Mouse (Mus musculus): ENCODE results near the gene Fam71a. TPM values are rescaled to one million over a fixed set of nuclear protein-coding genes. Genes with fewer than 3 reads are reported as not detected.

Fam71a gene
- polyA plus RNA-seq, 1 experiment from 2014 or later, result not detected

DNA sequence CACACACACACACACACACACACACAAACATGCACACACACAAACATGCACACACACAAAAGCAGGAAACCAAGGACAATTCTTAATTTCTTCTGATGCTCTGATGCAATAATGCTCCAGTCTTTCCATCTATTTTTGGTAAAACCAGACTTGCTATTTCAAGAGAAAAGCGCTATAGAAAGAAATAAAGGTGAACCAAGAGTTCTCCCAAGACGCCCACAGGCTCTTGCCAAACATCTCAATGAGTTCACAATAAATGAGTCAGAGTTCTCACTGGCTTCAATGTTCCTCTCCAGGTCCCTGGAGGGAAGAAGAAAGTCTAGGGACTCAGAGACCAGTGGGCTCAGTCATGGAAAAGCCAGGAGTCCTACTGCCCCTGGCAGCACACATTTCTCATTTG, 40.9 kb downstream of the Fam71a start:
- 0 out of 2 replicates have a peak, but pooled peaks have one; percentile 8 for ATAC-seq
- no peak overlapping the region for H3K27ac ChIP-seq (ENCODE audit: low read length)

DNA sequence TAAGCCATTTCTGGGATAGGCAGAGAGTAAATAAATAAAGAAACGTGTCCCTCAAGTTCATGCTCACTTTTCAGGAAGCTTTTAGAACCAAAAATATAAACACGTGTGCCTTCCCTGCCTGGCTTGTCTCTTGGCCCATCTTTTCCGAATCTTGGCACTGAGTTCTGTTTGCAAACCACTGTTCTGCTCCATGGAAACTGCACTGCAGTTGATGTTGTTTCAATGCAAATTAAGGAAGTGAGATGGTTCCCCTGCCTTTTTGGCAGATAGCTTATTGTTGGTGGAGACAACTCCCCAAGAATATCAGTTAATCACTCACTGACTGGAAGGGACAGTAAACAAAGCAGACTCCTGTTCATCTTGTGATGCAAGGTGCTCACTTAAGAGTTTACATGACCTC, 41.9 kb downstream of the Fam71a start:
- H3K4me1 ChIP-seq (ENCODE audit: insufficient read depth, low read depth, low read length), result no peaks in the 10 kb centered on the region
- H3K4me2 ChIP-seq (replicated peaks; ENCODE audit: low read depth, low read length), result no peak overlapping the region
- no peak overlapping the region for H3K9ac ChIP-seq (replicated peaks; ENCODE audit: low read depth)
- H3K27ac ChIP-seq (ENCODE audit: low read length), result no peak overlapping the region
- H3K4me3 ChIP-seq (ENCODE audit: low read depth, low read length), result no peak overlapping the region
- DNase-seq (ENCODE audit: low spot score) (peak; percentile 44), ATAC-seq (0 out of 2 replicates have a peak, but pooled peaks have one; percentile 18)
- H3K36me3 ChIP-seq (ENCODE audit: insufficient read depth, low read length), result no peaks in the 10 kb centered on the region
- no peak for TF ChIP-seq EP300 (IDR thresholded peaks at IDR 0.05)
- no peak for TF ChIP-seq CTCF (IDR thresholded peaks at IDR 0.05)
- WGBS, result 29% methylated on average over 3 of the region's 3 CpGs
- 0 out of 2 replicates have a peak, but pooled peaks cover 4% of the 10 kb centered on the region for H3K27me3 ChIP-seq (replicated peaks; ENCODE audit: insufficient read depth, low read length)
- no peaks in the 10 kb centered on the region for H3K9me3 ChIP-seq (ENCODE audit: low read length)

More for the DNA sequence above, 40.9 kb downstream of the Fam71a start:
- peak; percentile 27 for DNase-seq (ENCODE audit: low spot score)
- Histone ChIP-seq H3K9me3 (ENCODE audit: low read length) (no peaks in the 10 kb centered on the region), H3K4me3 (ENCODE audit: low read depth, low read length) (no peak overlapping the region), H3K4me1 (ENCODE audit: insufficient read depth, low read depth, low read length) (no peaks in the 10 kb centered on the region), H3K36me3 (ENCODE audit: insufficient read depth, low read length) (no peaks in the 10 kb centered on the region), H3K27me3 (replicated peaks; ENCODE audit: insufficient read depth, low read length) (0 out of 2 replicates have a peak, but pooled peaks cover 4% of the 10 kb centered on the region), H3K9ac (replicated peaks; ENCODE audit: low read depth) (no peak overlapping the region), H3K4me2 (replicated peaks; ENCODE audit: low read depth, low read length) (no peak overlapping the region)
- WGBS, result 66% methylated on average over 2 of the region's 2 CpGs
- TF ChIP-seq CTCF (IDR thresholded peaks at IDR 0.05), result no peak
- TF ChIP-seq EP300 (IDR thresholded peaks at IDR 0.05), result no peak

DNA sequence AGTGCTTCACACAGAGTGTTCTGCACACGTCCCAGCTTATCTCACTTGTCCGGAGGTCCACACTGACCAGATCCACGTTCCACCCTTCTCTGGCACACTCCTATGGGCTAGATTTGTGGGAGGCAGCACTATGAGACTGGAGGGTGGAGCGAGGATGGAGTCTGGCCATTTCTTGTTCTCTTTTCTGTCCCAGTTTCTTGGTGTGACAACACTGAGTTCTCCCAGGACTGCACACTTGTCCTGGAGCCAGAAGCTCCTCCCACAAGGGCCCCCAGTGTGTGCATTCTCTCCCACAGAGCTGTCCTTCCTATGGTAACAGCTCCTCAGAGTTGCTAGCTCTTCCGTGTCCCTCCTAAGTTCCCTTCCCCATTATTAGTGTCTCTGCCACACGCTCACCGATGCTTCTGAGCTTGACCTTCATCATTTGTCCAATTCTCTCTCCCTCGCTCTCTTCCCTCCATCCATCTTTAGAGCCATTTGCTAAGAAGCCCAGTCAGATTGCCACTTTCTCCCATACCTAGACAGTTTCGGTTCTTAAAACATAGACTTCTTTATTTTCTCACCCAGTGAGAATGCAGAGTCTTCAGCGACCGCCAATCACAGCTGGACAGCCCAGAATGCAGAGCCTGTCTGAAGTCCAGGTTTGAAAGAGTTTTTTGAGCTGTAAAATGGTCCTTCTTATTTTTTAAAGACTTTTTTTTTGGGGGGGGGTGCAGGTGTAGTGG, 48.9 kb downstream of the Fam71a start:
- Histone ChIP-seq H3K9me3 (ENCODE audit: low read length) (no peaks in the 10 kb centered on the region), H3K4me1 (ENCODE audit: insufficient read depth, low read depth, low read length) (no peaks in the 10 kb centered on the region), H3K9ac (replicated peaks; ENCODE audit: low read depth) (no peak overlapping the region), H3K27me3 (replicated peaks; ENCODE audit: insufficient read depth, low read length) (no peaks in the 10 kb centered on the region), H3K27ac (ENCODE audit: low read length) (no peak overlapping the region), H3K4me3 (ENCODE audit: low read depth, low read length) (no peak overlapping the region), H3K4me2 (replicated peaks; ENCODE audit: low read depth, low read length) (no peak overlapping the region), H3K36me3 (ENCODE audit: insufficient read depth, low read length) (no peaks in the 10 kb centered on the region)
- no peak for ATAC-seq
- DNase-seq (ENCODE audit: low spot score), result no peak
- TF ChIP-seq EP300 (IDR thresholded peaks at IDR 0.05) (no peak), CTCF (IDR thresholded peaks at IDR 0.05) (no peak)
- 70% methylated on average over 11 of the region's 11 CpGs for WGBS

DNA sequence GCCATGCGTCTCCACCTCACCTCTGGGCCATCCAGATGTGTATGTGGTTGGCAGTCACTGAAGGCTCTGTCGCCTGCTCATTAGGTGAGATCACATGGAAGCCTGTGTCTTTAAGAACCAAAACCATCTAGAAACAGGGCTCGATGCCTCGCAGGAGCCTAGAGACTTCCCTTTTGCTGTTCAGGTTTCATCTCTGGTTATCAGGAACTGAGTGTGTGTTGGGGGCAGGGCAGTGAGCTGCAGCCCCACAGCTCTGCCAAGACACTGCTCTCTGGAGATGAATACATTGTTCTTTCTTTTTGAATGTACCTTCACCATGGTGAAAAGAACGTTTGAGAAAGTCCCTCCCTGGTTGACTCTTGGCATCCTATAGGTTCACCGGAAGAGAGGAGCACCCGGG, 49.7 kb downstream of the Fam71a start:
- Histone ChIP-seq H3K27me3 (replicated peaks; ENCODE audit: insufficient read depth, low read length) (no peaks in the 10 kb centered on the region), H3K27ac (ENCODE audit: low read length) (no peak overlapping the region), H3K4me3 (ENCODE audit: low read depth, low read length) (no peak overlapping the region), H3K4me2 (replicated peaks; ENCODE audit: low read depth, low read length) (no peak overlapping the region), H3K4me1 (ENCODE audit: insufficient read depth, low read depth, low read length) (no peaks in the 10 kb centered on the region), H3K9ac (replicated peaks; ENCODE audit: low read depth) (no peak overlapping the region), H3K36me3 (ENCODE audit: insufficient read depth, low read length) (no peaks in the 10 kb centered on the region), H3K9me3 (ENCODE audit: low read length) (no peaks in the 10 kb centered on the region)
- no peak for DNase-seq (ENCODE audit: low spot score)
- no peak for ATAC-seq
- TF ChIP-seq EP300 (IDR thresholded peaks at IDR 0.05) (no peak), CTCF (IDR thresholded peaks at IDR 0.05) (no peak)
- 62% methylated on average over 7 of the region's 7 CpGs for WGBS

Other genes with a start within 250 kb of the Fam71a start
- 37.7 and 40.4 TPM in 2 replicates for gene Angel2, start 239.7 kb downstream of the Fam71a start, polyA plus RNA-seq (2015; fragmentation: Nextera tagmentation; extraction: Ambion mirVana)
- 4.2 and 4.3 TPM in 2 replicates for gene Vash2, start 185.5 kb downstream of the Fam71a start, polyA plus RNA-seq (2015; fragmentation: Nextera tagmentation; extraction: Ambion mirVana)
- gene Flvcr1, start 138.7 kb downstream of the Fam71a start, polyA plus RNA-seq (2015; fragmentation: Nextera tagmentation; extraction: Ambion mirVana), result 7.8 and 7.9 TPM in 2 replicates
- not detected in 2 replicates for gene Spata45, start 128.2 kb downstream of the Fam71a start, polyA plus RNA-seq (2015; fragmentation: Nextera tagmentation; extraction: Ambion mirVana)
- 10.5 and 11.9 TPM in 2 replicates for gene Tatdn3, start 101.9 kb downstream of the Fam71a start, polyA plus RNA-seq (2015; fragmentation: Nextera tagmentation; extraction: Ambion mirVana)
- gene Nsl1, start 101.8 kb downstream of the Fam71a start, polyA plus RNA-seq (2015; fragmentation: Nextera tagmentation; extraction: Ambion mirVana), result 1.5 and 1.8 TPM in 2 replicates
- 2.0 and 2.6 TPM in 2 replicates for gene Batf3, start 67.0 kb downstream of the Fam71a start, polyA plus RNA-seq (2015; fragmentation: Nextera tagmentation; extraction: Ambion mirVana)
- 8.2 and 8.3 TPM in 2 replicates for gene Atf3, start 53.2 kb upstream of the Fam71a start, polyA plus RNA-seq (2015; fragmentation: Nextera tagmentation; extraction: Ambion mirVana)
- gene Nenf, start 153.4 kb upstream of the Fam71a start, polyA plus RNA-seq (2015; fragmentation: Nextera tagmentation; extraction: Ambion mirVana), result 149 and 177 TPM in 2 replicates
- 13.1 and 14.7 TPM in 2 replicates for gene Tmem206, start 161.1 kb upstream of the Fam71a start, polyA plus RNA-seq (2015; fragmentation: Nextera tagmentation; extraction: Ambion mirVana)
- 51.5 and 56.0 TPM in 2 replicates for gene Ppp2r5a, start 238.5 kb upstream of the Fam71a start, polyA plus RNA-seq (2015; fragmentation: Nextera tagmentation; extraction: Ambion mirVana)